Mouse (Mus musculus) hindbrain, embryonic 14.5 days (tissue): ENCODE results near the gene Bcor. TPM values are rescaled to one million over a fixed set of nuclear protein-coding genes. Genes with fewer than 3 reads are reported as not detected.

Experiments used
- ATAC-seq: fragments of 200-750 bp; cut with Nextera tagmentation; 2 replicates; pipeline ENCODE4 v1.8.0; 2017; ENCODE audit warnings: moderate number of reproducible peaks, mild to moderate bottlenecking, moderate TSS enrichment, moderate library complexity; ENCODE audit not compliant: low FRiP score
- DNase-seq: peaks from one replicate; pipeline ENCODE4 v3.0.0-alpha.2; 2015; ENCODE audit warnings: low spot score
- H3K27ac ChIP-seq: fragments of 300-500 bp; sonication (generic); 2 replicates; pipeline ENCODE4 v1.5.1; 2014; ENCODE audit warnings: mild to moderate bottlenecking, moderate library complexity
- H3K27me3 ChIP-seq: fragments of 300-500 bp; sonication (generic); 2 replicates; pipeline ENCODE4 v1.6.1; 2014; ENCODE audit warnings: mild to moderate bottlenecking, low read length, mixed read lengths; ENCODE audit not compliant: control insufficient read depth, insufficient read depth
- H3K36me3 ChIP-seq: fragments of 300-500 bp; sonication (generic); replicated peaks from 2 replicates; pipeline ENCODE4 v1.6.1; 2014; ENCODE audit not compliant: control insufficient read depth, insufficient read depth
- H3K4me1 ChIP-seq: fragments of 300-500 bp; sonication (generic); replicated peaks from 2 replicates; pipeline ENCODE4 v1.6.1; 2014; ENCODE audit warnings: antibody characterized with exemption, low read length, mixed read lengths; ENCODE audit not compliant: control insufficient read depth, insufficient read depth
- H3K4me2 ChIP-seq: fragments of 300-500 bp; sonication (generic); replicated peaks from 2 replicates; pipeline ENCODE4 v1.6.1; 2014; ENCODE audit warnings: mild to moderate bottlenecking, moderate library complexity
- H3K4me3 ChIP-seq: fragments of 300-500 bp; sonication (generic); replicated peaks from 2 replicates; pipeline ENCODE4 v1.5.1; 2014; ENCODE audit warnings: mild to moderate bottlenecking, low read length
- H3K9ac ChIP-seq: fragments of 300-500 bp; sonication (generic); 2 replicates; pipeline ENCODE4 v1.6.1; 2014
- H3K9me3 ChIP-seq: fragments of 300-500 bp; sonication (generic); 2 replicates; pipeline ENCODE4 v1.6.1; 2016; ENCODE audit warnings: low read length; ENCODE audit not compliant: control insufficient read depth
- WGBS: fragments of 180-500 bp; shearing (Covaris S2); extraction: QIAGEN DNeasy Blood & Tissue Kit; methylation state at CpG from one replicate; pipeline ENCODE4 v1.1.7; 2014; 5-methylcytosine and 5-hydroxymethylcytosine counted together
- polyA plus RNA-seq: library from polyadenylated mRNA; unstranded; fragments of >200 nt; fragmentation: Nextera tagmentation; extraction: Ambion mirVana; gene quantifications from 2 replicates; pipeline ENCODE4 v1.2.1, GENCODE M21; 2014

The Bcor gene
- polyA plus RNA-seq, 1 experiment from 2014 or later, result 17.5 TPM

- H3K9me3 ChIP-seq, result no peaks in the 10 kb centered on the region
- peak overlapping the region; percentile 86 for H3K4me2 ChIP-seq
- WGBS, result 8% methylated on average over 30 of the region's 47 CpGs
- DNase-seq, result peak; percentile 67
- peak overlapping the region; percentile 63 for H3K9ac ChIP-seq
- H3K4me1 ChIP-seq, result peaks cover 23% of the 10 kb centered on the region
- H3K27me3 ChIP-seq, result peaks cover 59% of the 10 kb centered on the region
- peak overlapping the region; percentile 44 for H3K4me3 ChIP-seq
- ATAC-seq, result peak; percentile 53
- peak overlapping the region; percentile 84 for H3K27ac ChIP-seq
- no peaks in the 10 kb centered on the region for H3K36me3 ChIP-seq
These were observed 69.2 kb downstream of the Bcor start for GRCm38 (mm10) chrX:12090871-12091404.

- DNase-seq (no peak), ATAC-seq (peak; percentile 10; the same call in 1 of the 2 replicates)
- Histone ChIP-seq H3K4me3 (peak overlapping the region; percentile 44), H3K36me3 (no peaks in the 10 kb centered on the region), H3K9me3 (no peaks in the 10 kb centered on the region), H3K4me2 (peak overlapping the region; percentile 86), H3K9ac (peak overlapping the region; percentile 63; the same call in 1 of the 2 replicates), H3K27me3 (peaks cover 61% of the 10 kb centered on the region), H3K27ac (peak overlapping the region; percentile 84), H3K4me1 (peaks cover 23% of the 10 kb centered on the region)
- 3% methylated on average over 36 of the region's 37 CpGs for WGBS
These were observed 69.8 kb downstream of the Bcor start for GRCm38 (mm10) chrX:12090151-12090870.

- Histone ChIP-seq H3K36me3 (no peaks in the 10 kb centered on the region), H3K9me3 (no peaks in the 10 kb centered on the region), H3K27ac (peak overlapping the region; percentile 93), H3K4me3 (no peak overlapping the region), H3K9ac (peak overlapping the region; percentile 59; the same call in 1 of the 2 replicates), H3K27me3 (peaks cover 69% of the 10 kb centered on the region), H3K4me1 (peaks cover 23% of the 10 kb centered on the region), H3K4me2 (peak overlapping the region; percentile 86)
- DNase-seq, result peak; percentile 25
- no peak; the same call in 1 of the 2 replicates for ATAC-seq
- WGBS, result 5% methylated on average over 42 of the region's 52 CpGs
These were observed 70.6 kb downstream of the Bcor start for GRCm38 (mm10) chrX:12089353-12090081.

GRCm38 (mm10) chrX:12089027-12089340, 71.2 kb downstream of the Bcor start:
- Histone ChIP-seq H3K27ac (peak overlapping the region; percentile 93), H3K27me3 (peaks cover 68% of the 10 kb centered on the region), H3K4me1 (peaks cover 23% of the 10 kb centered on the region), H3K9me3 (no peaks in the 10 kb centered on the region), H3K36me3 (no peaks in the 10 kb centered on the region), H3K4me3 (peak overlapping the region; percentile 46), H3K4me2 (peak overlapping the region; percentile 86), H3K9ac (peak overlapping the region; percentile 59)
- WGBS, result 6% methylated on average over 13 of the region's 13 CpGs
- DNase-seq (no peak), ATAC-seq (no peak)

GRCm38 (mm10) chrX:12088301-12089026, 71.7 kb downstream of the Bcor start:
- peaks cover 23% of the 10 kb centered on the region for H3K4me1 ChIP-seq

GRCm38 (mm10) chrX:12087511-12088300, 72.4 kb downstream of the Bcor start:
- no peak for ATAC-seq
- Histone ChIP-seq H3K27ac (peak overlapping the region; percentile 93), H3K9me3 (no peaks in the 10 kb centered on the region), H3K36me3 (no peaks in the 10 kb centered on the region), H3K4me2 (peak overlapping the region; percentile 86), H3K27me3 (peaks cover 80% of the 10 kb centered on the region), H3K4me1 (peaks cover 23% of the 10 kb centered on the region), H3K4me3 (peak overlapping the region; percentile 46), H3K9ac (peak overlapping the region; percentile 59)
- DNase-seq, result peak; percentile 27
- WGBS, result 6% methylated on average over 32 of the region's 55 CpGs

More at GRCm38 (mm10) chrX:12088301-12089026, 71.7 kb downstream of the Bcor start:
- no peaks in the 10 kb centered on the region for H3K36me3 ChIP-seq
- 2% methylated on average over 51 of the region's 72 CpGs for WGBS
- ATAC-seq, result peak; percentile 64
- H3K4me2 ChIP-seq, result peak overlapping the region; percentile 86
- H3K27me3 ChIP-seq, result peaks cover 73% of the 10 kb centered on the region
- peak overlapping the region; percentile 46 for H3K4me3 ChIP-seq
- peak overlapping the region; percentile 59 for H3K9ac ChIP-seq
- peak; percentile 61 for DNase-seq
- H3K9me3 ChIP-seq, result no peaks in the 10 kb centered on the region
- peak overlapping the region; percentile 93 for H3K27ac ChIP-seq

- Histone ChIP-seq H3K9me3 (no peaks in the 10 kb centered on the region), H3K27ac (peak overlapping the region; percentile 93), H3K27me3 (peaks cover 86% of the 10 kb centered on the region), H3K9ac (peak overlapping the region; percentile 59), H3K4me3 (peak overlapping the region; percentile 46), H3K4me2 (peak overlapping the region; percentile 86), H3K4me1 (peaks cover 23% of the 10 kb centered on the region), H3K36me3 (no peaks in the 10 kb centered on the region)
- 2% methylated on average over 40 of the region's 70 CpGs for WGBS
- DNase-seq (peak; percentile 26), ATAC-seq (no peak)
These were observed 73.3 kb downstream of the Bcor start for GRCm38 (mm10) chrX:12086674-12087510.

- 30% methylated on average over 10 of the region's 10 CpGs for WGBS
- H3K27me3 ChIP-seq, result peaks cover 88% of the 10 kb centered on the region
These were observed 74.2 kb downstream of the Bcor start for GRCm38 (mm10) chrX:12085949-12086348.

More at GRCm38 (mm10) chrX:12085949-12086348, 74.2 kb downstream of the Bcor start:
- ATAC-seq (no peak), DNase-seq (no peak)
- no peaks in the 10 kb centered on the region for H3K36me3 ChIP-seq
- no peak overlapping the region for H3K9ac ChIP-seq
- no peak overlapping the region for H3K4me2 ChIP-seq
- no peak overlapping the region for H3K4me3 ChIP-seq
- H3K27ac ChIP-seq, result no peak overlapping the region
- H3K9me3 ChIP-seq, result no peaks in the 10 kb centered on the region
- peaks cover 30% of the 10 kb centered on the region for H3K4me1 ChIP-seq
